Mouse (Mus musculus): Measurements from ENCODE around the gene Camk1d.
"Not testable (repeated sequence)": the region's sequence is repeated elsewhere in the genome, so short reads cannot be mapped to it uniquely, and the experiment has no call there.

The Camk1d gene

GRCm38 (mm10) chr2:5577399-5578129 lies 136.8 kb downstream of the Camk1d start:
- no peak for DNase-seq (ENCODE audit: low read depth in 2 of 2, low spot score in 2 of 2)

- no peak for DNase-seq (ENCODE audit: low read depth in 2 of 2, low spot score in 2 of 2)
These were observed 141.9 kb downstream of the Camk1d start for GRCm38 (mm10) chr2:5572314-5573006.

GRCm38 (mm10) chr2:5566611-5567010 lies 147.7 kb downstream of the Camk1d start:
- no peak for DNase-seq (ENCODE audit: low read depth in 2 of 2, low spot score in 2 of 2)

- no peak for DNase-seq (ENCODE audit: low read depth in 2 of 2, low spot score in 2 of 2)
These were observed 150.6 kb downstream of the Camk1d start for GRCm38 (mm10) chr2:5563685-5564084.

GRCm38 (mm10) chr2:5561446-5561845 lies 152.9 kb downstream of the Camk1d start:
- DNase-seq (ENCODE audit: low read depth in 2 of 2, low spot score in 2 of 2) = no peak

- DNase-seq (ENCODE audit: low read depth in 2 of 2, low spot score in 2 of 2) = no peak
These were observed 161.1 kb downstream of the Camk1d start for GRCm38 (mm10) chr2:5553264-5553663.

- no peak for DNase-seq (ENCODE audit: low read depth in 2 of 2, low spot score in 2 of 2)
These were observed 162.5 kb downstream of the Camk1d start for GRCm38 (mm10) chr2:5551758-5552255.

GRCm38 (mm10) chr2:5549334-5549733 lies 165.0 kb downstream of the Camk1d start:
- DNase-seq (ENCODE audit: low read depth in 2 of 2, low spot score in 2 of 2) = no peak

- no peak for DNase-seq (ENCODE audit: low read depth in 2 of 2, low spot score in 2 of 2)
These were observed 165.4 kb downstream of the Camk1d start for GRCm38 (mm10) chr2:5548872-5549271.

GRCm38 (mm10) chr2:5540870-5541269 lies 173.4 kb downstream of the Camk1d start:
- no peak for DNase-seq (ENCODE audit: low read depth in 2 of 2, low spot score in 2 of 2)

- DNase-seq (ENCODE audit: low read depth in 2 of 2, low spot score in 2 of 2) = not testable (repeated sequence)
These were observed 174.4 kb downstream of the Camk1d start for GRCm38 (mm10) chr2:5539894-5540293.

- DNase-seq (ENCODE audit: low read depth in 2 of 2, low spot score in 2 of 2) = no peak
These were observed 180.4 kb downstream of the Camk1d start for GRCm38 (mm10) chr2:5533868-5534267.

- no peak for DNase-seq (ENCODE audit: low read depth in 2 of 2, low spot score in 2 of 2)
These were observed 184.3 kb downstream of the Camk1d start for GRCm38 (mm10) chr2:5529992-5530391.

- DNase-seq (ENCODE audit: low read depth in 2 of 2, low spot score in 2 of 2) = no peak
These were observed 195.1 kb downstream of the Camk1d start for GRCm38 (mm10) chr2:5519221-5519669.

GRCm38 (mm10) chr2:5515106-5515505 lies 199.2 kb downstream of the Camk1d start:
- no peak for DNase-seq (ENCODE audit: low read depth in 2 of 2, low spot score in 2 of 2)

- no peak for DNase-seq (ENCODE audit: low read depth in 2 of 2, low spot score in 2 of 2)
These were observed 200.2 kb downstream of the Camk1d start for GRCm38 (mm10) chr2:5514095-5514494.

GRCm38 (mm10) chr2:5513621-5514020 lies 200.7 kb downstream of the Camk1d start:
- no peak for DNase-seq (ENCODE audit: low read depth in 2 of 2, low spot score in 2 of 2)

GRCm38 (mm10) chr2:5510042-5510441 lies 204.3 kb downstream of the Camk1d start:
- no peak for DNase-seq (ENCODE audit: low read depth in 2 of 2, low spot score in 2 of 2)

- no peak for DNase-seq (ENCODE audit: low read depth in 2 of 2, low spot score in 2 of 2)
These were observed 214.7 kb downstream of the Camk1d start for GRCm38 (mm10) chr2:5499620-5500019.

- no peak for DNase-seq (ENCODE audit: low read depth in 2 of 2, low spot score in 2 of 2)
These were observed 224.4 kb downstream of the Camk1d start for GRCm38 (mm10) chr2:5489916-5490315.

- DNase-seq (ENCODE audit: low read depth in 2 of 2, low spot score in 2 of 2) = no peak
These were observed 227.0 kb downstream of the Camk1d start for GRCm38 (mm10) chr2:5487344-5487743.

GRCm38 (mm10) chr2:5486663-5487062 lies 227.7 kb downstream of the Camk1d start:
- DNase-seq (ENCODE audit: low read depth in 2 of 2, low spot score in 2 of 2) = peak in 1 of 2 experiments; percentile 3
